Mouse (Mus musculus) kidney, adult 9 months (tissue): ENCODE measurements around the gene Snx3.

Source experiments
- DNase-seq: peaks from one replicate; pipeline ENCODE4 v3.0.0; 2022

Gene Snx3

DNA sequence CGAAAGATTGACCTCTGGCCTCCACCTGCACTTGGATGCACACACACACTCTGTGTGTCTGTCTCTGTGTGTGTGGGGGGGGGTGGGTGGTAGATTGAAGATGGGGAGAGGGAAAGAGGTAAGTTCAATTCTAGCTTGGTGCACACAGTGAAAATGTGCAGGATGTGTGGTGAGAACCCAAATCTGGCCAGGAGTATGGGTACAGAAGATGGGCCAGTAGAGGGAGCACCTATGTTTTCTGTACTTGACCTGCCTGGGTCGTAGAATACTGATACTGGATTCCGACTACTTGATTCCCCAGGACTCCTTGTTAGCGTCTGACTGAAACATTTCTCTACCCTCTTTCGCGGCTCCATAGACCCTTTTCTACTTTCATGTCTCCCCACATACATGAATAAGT is 8.3 kb downstream of the Snx3 start:
- DNase-seq: no peak

GRCm38 (mm10) chr10:42511184-42512135 is 9.6 kb downstream of the Snx3 start:
- DNase-seq: no peak

DNA sequence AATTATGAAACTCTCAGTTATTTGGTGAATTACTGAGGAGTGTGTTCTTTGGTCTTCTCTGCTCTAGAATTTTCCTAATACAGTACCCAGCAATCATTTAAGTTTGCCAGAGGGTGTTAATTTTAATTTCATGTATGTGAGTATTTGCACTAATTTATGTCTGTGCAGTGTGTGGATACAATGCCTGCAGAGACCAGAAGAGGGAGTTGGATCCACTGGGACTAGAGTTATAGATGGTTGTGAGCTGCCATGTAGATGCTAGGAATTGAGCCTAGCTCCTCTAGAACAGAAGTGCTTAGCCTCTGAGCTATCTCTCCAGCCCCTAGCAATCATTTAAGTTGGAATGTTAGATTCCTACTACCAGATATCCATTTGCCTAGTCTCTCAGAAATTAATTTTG is 12.3 kb downstream of the Snx3 start:
- no peak for DNase-seq

DNA sequence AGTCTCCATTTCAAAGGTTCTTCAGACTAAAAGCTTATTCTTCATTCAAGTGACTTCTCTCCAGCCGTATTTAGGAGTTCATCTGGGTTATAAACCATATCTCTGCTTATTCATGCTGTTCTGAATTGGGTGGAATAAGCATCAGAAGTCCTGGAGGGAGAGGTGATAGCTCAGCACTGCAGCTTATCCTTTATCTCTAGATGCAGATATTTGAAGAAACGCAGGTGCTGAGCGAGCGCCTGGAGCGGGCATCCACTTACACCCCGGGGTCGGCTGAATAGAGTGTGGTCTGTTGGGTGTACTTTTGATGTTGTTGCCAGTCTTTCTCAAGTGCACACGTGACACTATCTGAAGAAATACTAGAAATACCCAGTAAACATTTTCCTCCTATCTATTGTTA is 16.5 kb downstream of the Snx3 start:
- no peak for DNase-seq

- no peak for DNase-seq
These were observed 19.6 kb downstream of the Snx3 start for GRCm38 (mm10) chr10:42521315-42521981.

- peak; percentile 25 for DNase-seq
These were observed 21.1 kb downstream of the Snx3 start for GRCm38 (mm10) chr10:42522912-42523311.

GRCm38 (mm10) chr10:42523556-42524162 is 21.8 kb downstream of the Snx3 start:
- DNase-seq: no peak

DNA sequence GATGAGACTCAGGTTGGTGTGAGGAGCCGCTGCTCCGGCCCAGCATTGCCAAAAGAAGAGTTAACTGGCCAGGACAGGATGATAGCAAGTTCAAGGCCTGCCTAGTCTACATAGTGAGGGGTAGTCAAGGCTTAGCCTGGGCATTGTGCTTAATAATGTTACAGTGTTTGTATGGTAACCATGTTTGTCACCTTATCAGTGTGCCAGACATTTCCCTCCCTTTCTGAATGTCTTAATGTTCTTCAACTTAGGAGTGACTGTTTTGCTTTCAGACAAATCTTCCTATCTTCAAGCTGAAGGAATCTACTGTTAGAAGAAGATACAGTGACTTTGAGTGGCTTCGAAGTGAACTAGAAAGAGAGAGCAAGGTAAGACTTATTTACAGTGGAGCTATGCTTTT is 23.9 kb downstream of the Snx3 start:
- no peak for DNase-seq

- DNase-seq: no peak
These were observed 32.1 kb downstream of the Snx3 start for GRCm38 (mm10) chr10:42533836-42534453.

GRCm38 (mm10) chr10:42537571-42538316 is 35.9 kb downstream of the Snx3 start:
- DNase-seq: no peak

GRCm38 (mm10) chr10:42545707-42546503 is 44.1 kb downstream of the Snx3 start:
- DNase-seq: no peak

- DNase-seq: no peak
These were observed 44.7 kb downstream of the Snx3 start for GRCm38 (mm10) chr10:42546507-42546906.

DNA sequence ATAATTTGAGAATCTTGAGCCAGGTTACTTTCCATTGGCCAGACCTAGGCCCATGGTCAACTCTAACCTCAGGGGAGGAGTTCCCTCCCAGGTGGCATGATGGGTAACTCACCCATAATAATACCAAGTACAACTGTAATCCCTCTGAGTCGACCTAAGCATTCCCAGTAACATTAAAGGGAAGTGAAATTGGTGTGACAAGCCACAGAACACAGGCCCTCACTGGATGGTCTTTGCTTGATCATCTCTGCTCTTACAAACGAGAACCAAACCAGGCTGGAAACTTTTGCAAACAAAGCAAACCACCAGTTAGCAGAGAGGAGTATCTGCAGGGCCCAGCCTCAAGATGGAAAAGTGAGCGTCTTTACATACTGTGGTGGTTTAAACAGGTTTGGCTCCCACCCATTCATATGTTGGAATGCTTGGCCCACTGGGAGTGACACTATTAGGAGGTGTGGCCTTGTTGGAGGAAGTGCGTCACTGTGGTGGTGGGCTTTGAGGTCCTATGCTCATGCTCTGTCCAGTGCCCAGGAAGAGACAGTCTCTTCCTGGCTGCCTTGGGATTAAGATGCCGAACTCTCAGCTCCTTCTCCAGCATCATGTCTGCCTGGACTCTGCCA is 57.9 kb downstream of the Snx3 start:
- no peak for DNase-seq

GRCm38 (mm10) chr10:42562272-42562671 is 60.4 kb downstream of the Snx3 start:
- peak; percentile 32 for DNase-seq

GRCm38 (mm10) chr10:42572567-42572966 is 70.7 kb downstream of the Snx3 start:
- DNase-seq: no peak

DNA sequence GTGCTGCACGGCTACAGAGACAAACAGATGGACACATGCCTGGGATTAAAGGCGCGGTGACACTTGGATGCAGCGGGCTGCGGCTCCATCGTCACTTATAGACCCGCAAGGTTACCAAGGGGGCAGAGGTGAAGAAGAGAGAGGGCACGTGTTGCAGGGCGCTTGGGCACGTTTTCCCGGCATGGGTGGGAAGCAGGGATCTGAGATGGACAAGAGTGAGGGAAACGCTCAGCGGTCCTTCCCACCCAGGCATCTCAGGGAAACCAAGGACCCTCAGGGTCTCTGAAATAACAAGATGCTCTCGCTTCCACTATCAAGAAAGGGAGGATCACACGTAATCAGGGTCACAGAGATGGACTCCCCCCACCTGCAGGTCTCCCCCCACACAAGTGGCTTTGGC is 71.1 kb downstream of the Snx3 start:
- DNase-seq: no peak

GRCm38 (mm10) chr10:42574639-42575038 is 72.8 kb downstream of the Snx3 start:
- DNase-seq: no peak

GRCm38 (mm10) chr10:42577525-42578280 is 75.9 kb downstream of the Snx3 start:
- no peak for DNase-seq

DNA sequence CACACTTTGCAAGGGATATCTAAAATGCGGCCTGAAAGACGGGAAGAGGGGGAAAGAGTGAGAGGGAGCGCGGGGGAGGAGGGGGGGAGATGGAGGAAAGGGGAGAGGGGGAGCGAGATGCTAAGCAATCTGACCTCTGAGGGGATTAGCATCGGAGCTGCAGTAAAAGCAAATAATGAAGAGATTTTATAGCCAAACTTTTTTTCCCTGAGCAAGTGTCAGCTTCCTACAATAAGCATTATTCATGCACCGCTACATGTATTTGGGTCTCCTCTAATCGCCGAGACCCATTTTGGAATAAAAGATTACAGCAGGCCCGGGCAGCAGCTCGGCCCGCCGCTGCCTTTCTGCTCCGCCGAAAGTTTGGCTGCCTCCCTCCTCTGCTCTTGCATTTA is 76.4 kb downstream of the Snx3 start:
- no peak for DNase-seq

- DNase-seq: no peak
These were observed 77.1 kb downstream of the Snx3 start for GRCm38 (mm10) chr10:42578698-42579474.
